Mouse (Mus musculus): ENCODE results near the gene Selenoi. TPM values are rescaled to one million over a fixed set of nuclear protein-coding genes. Genes with fewer than 3 reads are reported as not detected.

Selenoi gene
- polyA plus RNA-seq, 1 experiment = 57.4 TPM

DNA sequence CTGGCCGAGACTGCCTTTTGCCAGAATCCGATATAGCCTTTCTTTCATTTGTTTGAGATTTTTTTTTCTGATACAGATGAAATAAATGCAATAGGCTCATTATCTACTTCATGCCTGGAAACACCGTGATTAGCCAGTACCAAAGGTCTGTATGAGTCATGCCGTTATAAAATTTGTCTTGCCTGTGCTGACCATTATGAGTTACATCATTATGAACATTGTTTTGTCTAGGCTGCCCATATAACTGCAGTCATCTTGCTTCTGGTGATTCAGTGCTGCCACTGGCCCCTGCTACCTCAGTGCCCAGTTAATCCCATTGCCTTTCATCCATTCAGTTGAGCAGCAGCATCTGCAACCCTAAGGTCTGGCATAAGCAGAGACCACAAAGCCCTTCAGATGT, 47.1 kb downstream of the Selenoi start:
- TF ChIP-seq CTCF (IDR thresholded peaks at IDR 0.05; ENCODE audit: borderline replicate concordance, extremely low read depth, insufficient read depth, insufficient read length) (no peak), POLR2A (IDR thresholded peaks at IDR 0.05; ENCODE audit: borderline replicate concordance, extremely low read depth, insufficient read depth, insufficient read length, poor library complexity, severe bottlenecking) (no peak)
- no peak for DNase-seq (ENCODE audit: low read depth)

DNA sequence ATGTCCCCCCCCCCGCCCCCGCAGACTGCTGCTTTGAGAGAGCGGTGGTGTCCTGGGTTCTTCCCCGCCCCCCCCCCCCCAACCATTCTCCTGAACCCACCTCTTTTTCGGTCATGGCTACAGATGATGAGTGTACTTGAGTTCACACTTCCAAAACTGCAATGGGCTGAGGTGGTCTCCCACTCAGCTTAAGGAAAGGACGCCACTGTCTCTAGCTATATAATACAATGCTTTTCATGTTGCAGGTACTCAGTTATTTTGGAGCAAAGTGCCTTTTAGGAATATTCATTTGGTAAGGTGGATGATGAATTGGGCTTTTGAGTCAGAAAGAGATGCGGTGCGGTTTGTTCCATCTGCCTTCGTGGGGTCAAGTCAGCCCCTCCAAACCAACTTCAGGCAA, 48.5 kb downstream of the Selenoi start:
- no peak for TF ChIP-seq CTCF (IDR thresholded peaks at IDR 0.05; ENCODE audit: borderline replicate concordance, extremely low read depth, insufficient read depth, insufficient read length)
- TF ChIP-seq POLR2A (IDR thresholded peaks at IDR 0.05; ENCODE audit: borderline replicate concordance, extremely low read depth, insufficient read depth, insufficient read length, poor library complexity, severe bottlenecking) = no peak
- DNase-seq (ENCODE audit: low read depth) = no peak

DNA sequence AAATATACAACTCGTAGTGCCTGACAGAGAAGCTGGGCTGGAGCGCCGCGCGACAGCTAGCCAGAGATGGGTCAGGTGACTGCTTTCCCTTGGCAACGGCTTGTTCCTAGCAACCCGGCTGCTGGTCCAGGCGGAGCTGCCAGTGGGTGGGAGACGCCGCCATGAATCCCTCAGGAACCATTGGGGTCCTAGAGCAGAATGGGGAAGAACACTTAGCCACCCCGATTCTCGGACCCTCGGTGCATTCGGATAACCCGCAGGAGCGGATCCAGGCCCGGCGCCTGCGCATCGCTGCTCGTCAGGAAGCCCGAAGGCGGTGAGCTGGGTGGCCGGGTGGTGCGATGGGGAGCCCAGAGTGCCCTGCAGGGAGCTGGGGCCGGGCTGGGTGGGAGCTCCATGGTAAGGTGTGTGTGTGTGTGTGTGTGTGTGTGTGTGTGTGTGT, 48.9 kb downstream of the Selenoi start, which contains the start of gene Drc1:
TSS of gene Drc1 (plus strand) at position 98 of the 442 bp plus-strand sequence.
- peak; percentile 87 for DNase-seq (ENCODE audit: low read depth)
- TF ChIP-seq CTCF (IDR thresholded peaks at IDR 0.05; ENCODE audit: borderline replicate concordance, extremely low read depth, insufficient read depth, insufficient read length) (no peak), POLR2A (IDR thresholded peaks at IDR 0.05; ENCODE audit: borderline replicate concordance, extremely low read depth, insufficient read depth, insufficient read length, poor library complexity, severe bottlenecking) (no peak)

DNA sequence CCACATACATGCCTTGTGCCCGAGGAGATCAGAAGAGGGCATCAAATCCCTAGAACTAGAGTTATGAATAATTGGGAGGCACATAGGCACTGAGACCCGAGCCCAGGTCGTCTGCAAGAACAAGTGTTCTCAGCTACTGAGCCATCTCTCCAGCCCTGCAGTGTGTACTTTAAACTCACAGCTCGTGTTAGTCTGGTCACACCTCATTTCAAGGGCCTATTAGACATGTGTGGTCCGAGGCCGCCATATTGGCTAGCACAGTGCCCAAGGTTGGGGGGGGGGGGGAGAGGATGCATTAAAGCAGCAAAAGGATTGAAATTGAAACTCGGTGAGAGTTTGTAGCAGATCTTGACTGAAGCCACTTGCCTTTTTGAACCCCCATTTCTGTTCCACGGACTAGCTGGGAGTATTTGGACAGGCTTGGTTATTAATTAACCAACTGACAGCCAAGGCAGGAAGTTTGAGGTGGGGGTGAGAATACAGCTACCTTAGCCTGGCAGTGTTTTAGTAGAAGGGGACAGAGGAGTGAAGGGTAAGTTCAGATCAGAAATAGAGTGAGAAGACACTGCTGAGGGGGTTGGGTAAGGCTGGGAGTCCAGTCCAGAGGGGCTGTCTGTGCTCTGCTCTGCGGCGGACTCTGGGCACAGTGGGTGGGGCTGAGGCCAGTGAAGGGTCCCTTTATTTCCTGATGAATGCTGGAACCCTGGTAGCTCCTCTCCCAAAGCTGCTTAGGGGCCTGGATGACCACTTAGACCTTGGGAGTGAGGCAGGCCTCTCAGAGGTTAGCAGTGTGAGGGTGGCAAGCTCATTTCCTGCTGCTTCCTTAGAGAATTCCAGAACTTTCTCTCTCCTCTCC, 53.8 kb downstream of the Selenoi start:
- DNase-seq (ENCODE audit: low read depth) = no peak
- TF ChIP-seq POLR2A (IDR thresholded peaks at IDR 0.05; ENCODE audit: borderline replicate concordance, extremely low read depth, insufficient read depth, insufficient read length, poor library complexity, severe bottlenecking) = no peak
- TF ChIP-seq CTCF (IDR thresholded peaks at IDR 0.05; ENCODE audit: borderline replicate concordance, extremely low read depth, insufficient read depth, insufficient read length) = no peak

DNA sequence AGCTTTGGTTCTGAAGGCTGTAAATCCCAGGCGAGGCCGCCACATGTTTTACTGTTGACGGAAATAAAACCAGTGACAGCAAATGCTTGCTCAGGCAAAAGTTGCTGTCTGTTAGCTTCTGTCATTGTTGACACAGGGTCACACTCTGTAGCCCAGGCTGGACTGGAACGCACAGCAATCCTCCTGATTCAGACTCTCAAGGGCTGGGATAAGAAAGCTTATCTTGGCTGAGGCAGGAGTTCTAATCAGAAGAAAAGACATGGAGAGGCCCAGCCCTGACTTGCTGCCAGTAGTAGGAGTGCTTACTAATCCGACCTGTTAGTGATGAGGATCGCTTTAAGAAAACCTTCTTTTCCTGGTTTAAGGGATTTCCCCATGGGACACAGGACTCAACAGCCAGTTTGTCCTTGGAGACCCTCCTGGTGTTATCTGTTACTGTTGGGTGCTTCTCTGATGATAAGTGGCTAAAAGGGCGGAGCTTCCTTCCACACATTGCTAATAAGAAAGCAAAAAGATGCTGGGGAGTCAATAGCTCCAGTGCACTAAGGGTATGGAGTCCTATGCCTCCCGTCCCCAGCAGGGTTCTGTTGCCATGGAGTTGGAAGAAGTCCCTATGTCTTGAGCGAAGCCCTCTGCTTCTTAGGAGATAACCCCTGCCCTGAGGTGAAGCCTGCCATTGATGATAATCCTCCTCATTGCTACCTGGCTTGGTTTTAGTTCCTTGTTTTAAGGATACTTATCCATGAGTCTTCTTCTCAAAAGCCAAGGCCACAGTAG, 54.9 kb downstream of the Selenoi start:
- DNase-seq (ENCODE audit: low read depth) = no peak
- TF ChIP-seq CTCF (IDR thresholded peaks at IDR 0.05; ENCODE audit: borderline replicate concordance, extremely low read depth, insufficient read depth, insufficient read length) = no peak
- TF ChIP-seq POLR2A (IDR thresholded peaks at IDR 0.05; ENCODE audit: borderline replicate concordance, extremely low read depth, insufficient read depth, insufficient read length, poor library complexity, severe bottlenecking) = no peak

Other genes with a start within 250 kb of the Selenoi start
- gene Il6, start 219.5 kb upstream of the Selenoi start, polyA plus RNA-seq (2012; rRNA removed) = not detected in 2 replicates
- gene Tyms, start 159.0 kb upstream of the Selenoi start, polyA plus RNA-seq (2012; rRNA removed) = 43.0 and 72.7 TPM in 2 replicates
- gene Garem2, start 127.4 kb upstream of the Selenoi start, polyA plus RNA-seq (2012; rRNA removed) = 33.4 and 36.6 TPM in 2 replicates
- 2.9 and 4.3 TPM in 2 replicates for gene 3110082J24Rik, start 126.5 kb upstream of the Selenoi start, polyA plus RNA-seq (2012; rRNA removed)
- gene Hadha, start 77.4 kb upstream of the Selenoi start, polyA plus RNA-seq (2012; rRNA removed) = 58.8 and 67.3 TPM in 2 replicates
- gene Hadhb, start 77.3 kb upstream of the Selenoi start, polyA plus RNA-seq (2012; rRNA removed) = 37.6 and 47.5 TPM in 2 replicates
- 0.03 TPM in 1 of 2 replicates, not detected in the other for gene Adgrf3, start 26.9 kb upstream of the Selenoi start, polyA plus RNA-seq (2012; rRNA removed)
- gene Drc1, start 48.8 kb downstream of the Selenoi start, polyA plus RNA-seq (2012; rRNA removed) = 2.7 and 4.0 TPM in 2 replicates
- 5.2 and 6.9 TPM in 2 replicates for gene Otof, start 229.4 kb downstream of the Selenoi start, polyA plus RNA-seq (2012; rRNA removed)
- 0.38 and 0.78 TPM in 2 replicates for gene 1700001C02Rik, start 233.5 kb downstream of the Selenoi start, polyA plus RNA-seq (2012; rRNA removed)